Mouse (Mus musculus) erythroblast, embryonic 14.5 days (primary cell): ENCODE results near the gene Gm11492. TPM values are rescaled to one million over a fixed set of nuclear protein-coding genes. Genes with fewer than 3 reads are reported as not detected.

Experiments used
- H3K27me3 ChIP-seq: 2 replicates; pipeline ENCODE4 v1.6.1; 2012; ENCODE audit warnings: inconsistent platforms; ENCODE audit not compliant: control insufficient read depth
- H3K36me3 ChIP-seq: 2 replicates; pipeline ENCODE4 v1.6.1; 2012; ENCODE audit warnings: mild to moderate bottlenecking, inconsistent platforms; ENCODE audit not compliant: control insufficient read depth
- H3K4me1 ChIP-seq: 2 replicates; pipeline ENCODE4 v1.6.1; 2012; ENCODE audit warnings: inconsistent platforms; ENCODE audit not compliant: control insufficient read depth
- H3K4me3 ChIP-seq: replicated peaks from 2 replicates; pipeline ENCODE3; 2012; ENCODE audit warnings: moderate library complexity, mild to moderate bottlenecking, inconsistent platforms
- H3K9me3 ChIP-seq: 2 replicates; pipeline ENCODE4 v1.6.1; 2012; ENCODE audit warnings: low read length, inconsistent platforms, mixed read lengths; ENCODE audit not compliant: control insufficient read depth
- GATA1 ChIP-seq: IDR thresholded peaks from 2 replicates; pipeline ENCODE4 v1.6.1; 2012; ENCODE audit warnings: low read length, inconsistent platforms, mixed read lengths
- TAL1 ChIP-seq: IDR thresholded peaks from 3 replicates; pipeline ENCODE4 v1.6.1; 2012; ENCODE audit warnings: low read length, inconsistent platforms, mixed read lengths
- polyA plus RNA-seq: library from polyadenylated mRNA; stranded (reverse); fragments of >175 nt; gene quantifications from 2 replicates; pipeline ENCODE4 v1.2.3, GENCODE M21; 2012

Gm11492 gene
- polyA plus RNA-seq, 1 experiment: not detected

DNA sequence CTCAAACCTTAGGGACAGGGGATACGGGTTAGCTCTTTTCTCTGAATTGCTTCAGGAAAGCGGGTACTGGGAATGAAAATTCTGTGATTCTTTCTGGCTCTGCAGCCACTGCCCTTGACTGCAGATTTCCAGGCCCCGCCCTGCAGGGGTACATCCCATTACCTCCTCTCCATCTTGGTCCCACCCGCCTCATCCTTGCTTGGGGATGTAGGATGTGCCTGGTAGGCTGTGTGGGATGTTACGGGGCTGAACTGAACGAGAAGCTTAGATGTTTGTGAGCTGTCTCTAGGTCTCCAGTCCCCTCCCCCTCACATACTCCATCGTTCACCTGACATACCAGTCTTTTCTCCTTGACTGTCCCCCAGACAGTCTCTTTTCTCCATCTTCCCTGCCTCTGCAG lies 29.5 kb downstream of the Gm11492 start:
- Histone ChIP-seq H3K4me1 (peaks cover 46% of the 10 kb centered on the region), H3K36me3 (peaks cover 70% of the 10 kb centered on the region), H3K9me3 (no peaks in the 10 kb centered on the region)

DNA sequence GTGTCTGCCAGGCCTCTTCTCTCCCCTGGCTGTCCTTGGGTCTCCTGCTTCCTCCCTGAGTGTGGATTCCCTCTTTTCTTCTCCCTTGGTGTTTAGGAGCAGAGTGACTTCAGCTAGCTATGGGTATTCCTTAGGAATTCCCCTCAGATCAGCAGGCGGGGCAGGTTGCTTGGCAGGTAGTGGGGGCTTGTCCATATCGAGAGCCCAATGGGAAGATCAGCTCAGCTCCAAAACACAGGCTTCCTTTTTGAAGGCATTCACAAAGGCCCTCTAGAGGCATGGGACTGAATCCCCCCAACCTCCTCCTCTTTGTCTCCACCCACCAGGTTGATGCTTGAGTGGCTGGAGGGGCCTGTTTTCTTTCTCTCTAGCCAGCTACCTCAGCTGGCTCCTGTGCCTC lies 30.0 kb downstream of the Gm11492 start:
- peaks cover 45% of the 10 kb centered on the region for H3K4me1 ChIP-seq
- peaks cover 75% of the 10 kb centered on the region for H3K36me3 ChIP-seq
- no peaks in the 10 kb centered on the region for H3K9me3 ChIP-seq
- TF ChIP-seq GATA1 (no peak), TAL1 (no peak)
- no peak overlapping the region for H3K4me3 ChIP-seq
- H3K27me3 ChIP-seq: no peaks in the 10 kb centered on the region

More for the DNA sequence above, 29.5 kb downstream of the Gm11492 start:
- no peak for TF ChIP-seq GATA1
- no peak for TF ChIP-seq TAL1
- no peaks in the 10 kb centered on the region for H3K27me3 ChIP-seq
- H3K4me3 ChIP-seq: peak overlapping the region; percentile 70

DNA sequence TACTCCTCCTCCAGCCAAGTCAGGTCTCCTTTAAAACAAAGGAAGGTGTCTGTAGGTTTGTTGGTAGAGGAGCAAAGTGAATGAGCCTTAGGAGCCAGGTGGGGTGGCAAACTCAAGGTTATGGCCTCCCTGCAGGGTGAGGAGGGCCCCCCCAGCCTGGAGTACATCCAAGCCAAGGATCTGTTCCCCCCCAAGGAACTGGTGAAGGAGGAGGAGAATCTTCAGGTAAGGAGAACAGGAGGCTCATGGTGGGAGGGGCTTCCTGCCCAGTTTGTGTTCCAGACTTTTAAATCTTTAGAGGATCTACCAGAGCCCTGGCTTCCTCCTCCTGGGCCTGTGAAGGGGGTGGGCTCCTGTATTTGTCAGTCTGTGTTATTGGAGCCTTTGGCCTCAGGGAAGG lies 30.6 kb downstream of the Gm11492 start:
- TF ChIP-seq GATA1 (no peak), TAL1 (no peak)
- Histone ChIP-seq H3K4me1 (peaks cover 45% of the 10 kb centered on the region), H3K27me3 (no peaks in the 10 kb centered on the region), H3K36me3 (peaks cover 81% of the 10 kb centered on the region), H3K4me3 (no peak overlapping the region), H3K9me3 (no peaks in the 10 kb centered on the region)

DNA sequence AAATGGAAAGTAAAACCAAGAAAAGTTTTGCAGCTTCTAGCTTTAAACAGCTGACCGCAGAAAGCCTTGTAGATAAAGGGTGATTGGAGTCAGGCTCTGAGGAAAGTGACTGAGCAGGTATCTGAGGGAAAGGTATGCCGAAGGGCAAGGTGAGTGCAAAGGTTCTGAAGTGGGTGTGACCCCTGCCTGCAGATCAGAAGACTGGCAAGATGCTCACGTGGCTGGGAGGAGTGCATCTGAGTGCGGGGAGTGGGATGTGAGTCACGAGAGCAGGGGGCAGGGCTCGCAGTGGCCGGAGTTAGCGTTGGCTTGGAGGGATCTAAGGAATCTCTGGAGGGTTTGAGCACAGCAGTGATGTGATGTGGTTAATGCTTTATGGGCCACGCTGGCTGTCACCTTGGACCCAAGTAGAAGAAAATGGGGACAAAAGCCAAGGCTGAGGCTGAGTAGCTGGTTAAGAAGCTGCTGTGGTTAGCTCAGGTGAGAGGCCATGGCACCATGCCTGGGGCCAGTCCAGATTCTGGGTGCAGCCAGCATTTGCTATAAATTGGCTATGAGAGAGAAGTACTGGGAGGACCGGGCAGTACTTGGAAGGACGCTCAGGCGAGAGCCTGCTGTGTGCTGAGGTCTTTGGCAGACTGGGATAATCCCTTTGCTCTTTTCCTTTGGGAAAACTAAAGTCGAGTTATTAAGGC lies 33.1 kb downstream of the Gm11492 start:
- peaks cover 22% of the 10 kb centered on the region for H3K4me1 ChIP-seq
- H3K27me3 ChIP-seq: no peaks in the 10 kb centered on the region
- peaks cover 92% of the 10 kb centered on the region for H3K36me3 ChIP-seq
- no peak overlapping the region for H3K4me3 ChIP-seq
- TF ChIP-seq GATA1 (no peak), TAL1 (no peak)
- no peaks in the 10 kb centered on the region for H3K9me3 ChIP-seq

DNA sequence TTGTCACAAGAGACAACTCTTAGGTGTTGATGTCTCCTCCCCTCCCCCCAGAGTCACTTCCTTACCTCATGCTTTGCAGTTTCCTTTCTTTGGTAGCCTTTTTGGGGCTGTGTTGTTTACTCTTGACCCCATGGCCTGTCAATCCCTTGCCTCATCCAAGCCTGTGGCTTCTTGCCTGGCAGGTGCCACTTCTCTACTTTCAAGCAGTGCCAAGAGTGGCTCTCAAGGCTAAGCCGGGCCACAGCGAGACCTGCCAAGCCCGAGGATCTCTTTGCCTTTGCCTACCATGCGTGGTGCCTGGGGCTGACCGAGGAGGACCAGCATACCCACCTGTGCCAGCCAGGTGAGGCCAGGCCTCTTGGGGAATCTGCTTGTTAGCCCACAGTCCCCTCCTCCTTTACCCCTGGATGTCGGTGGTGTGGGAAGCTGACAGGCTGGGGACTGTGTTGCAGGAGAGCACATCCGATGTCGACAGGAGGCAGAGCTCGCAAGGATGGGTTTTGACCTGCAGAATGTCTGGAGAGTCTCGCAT lies 33.9 kb downstream of the Gm11492 start:
- TF ChIP-seq TAL1 (no peak), GATA1 (no peak)
- Histone ChIP-seq H3K27me3 (no peaks in the 10 kb centered on the region), H3K9me3 (no peaks in the 10 kb centered on the region), H3K36me3 (peaks cover 94% of the 10 kb centered on the region), H3K4me3 (no peak overlapping the region), H3K4me1 (peaks cover 14% of the 10 kb centered on the region)

DNA sequence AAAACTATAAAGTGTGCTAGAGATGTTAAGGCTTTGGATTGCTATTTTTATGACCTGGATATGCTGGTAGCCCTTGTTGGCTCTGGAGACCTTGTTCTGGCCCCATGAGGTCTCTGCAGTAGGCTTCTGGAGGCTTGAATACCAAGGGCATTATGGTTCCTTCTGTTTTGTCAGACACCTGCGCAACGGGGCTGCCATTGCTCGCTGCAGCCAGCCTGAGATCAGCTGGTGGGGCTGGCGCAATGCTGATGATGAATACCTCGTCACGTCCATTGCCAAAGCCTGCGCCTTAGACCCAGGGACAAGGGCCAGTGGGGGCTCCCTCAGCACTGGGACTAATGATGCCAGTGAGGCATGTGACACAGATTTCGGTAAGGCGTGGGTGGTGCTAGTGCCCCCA lies 35.8 kb downstream of the Gm11492 start:
- no peaks in the 10 kb centered on the region for H3K27me3 ChIP-seq
- H3K4me3 ChIP-seq: no peak overlapping the region
- peaks cover 100% of the 10 kb centered on the region for H3K36me3 ChIP-seq
- H3K9me3 ChIP-seq: no peaks in the 10 kb centered on the region
- TF ChIP-seq GATA1 (no peak), TAL1 (no peak)
- no peaks in the 10 kb centered on the region; the same call in 1 of the 2 replicates for H3K4me1 ChIP-seq

DNA sequence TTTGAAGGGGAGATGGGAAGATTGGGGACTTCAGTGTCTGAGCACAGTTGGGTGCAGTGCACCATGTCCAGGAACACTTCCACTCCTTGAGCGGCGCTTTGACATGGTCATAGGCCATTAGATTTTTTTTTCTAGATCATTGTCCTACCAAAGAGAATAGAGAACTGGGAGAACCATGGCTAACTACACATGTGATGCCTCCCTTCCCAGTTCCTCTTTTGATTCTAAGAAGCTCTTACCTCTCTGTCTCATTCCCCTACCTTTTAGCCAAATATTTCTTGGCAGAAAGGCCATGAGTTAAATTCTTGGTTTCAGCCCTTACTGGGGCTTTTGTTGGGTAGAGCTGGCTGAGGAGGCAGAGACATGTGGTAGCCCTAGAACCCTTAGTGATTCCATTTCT lies 37.1 kb downstream of the Gm11492 start:
- Histone ChIP-seq H3K27me3 (no peaks in the 10 kb centered on the region), H3K36me3 (peaks cover 100% of the 10 kb centered on the region), H3K4me3 (no peak overlapping the region), H3K9me3 (no peaks in the 10 kb centered on the region), H3K4me1 (no peaks in the 10 kb centered on the region; the same call in 1 of the 2 replicates)
- TF ChIP-seq GATA1 (no peak), TAL1 (no peak)

DNA sequence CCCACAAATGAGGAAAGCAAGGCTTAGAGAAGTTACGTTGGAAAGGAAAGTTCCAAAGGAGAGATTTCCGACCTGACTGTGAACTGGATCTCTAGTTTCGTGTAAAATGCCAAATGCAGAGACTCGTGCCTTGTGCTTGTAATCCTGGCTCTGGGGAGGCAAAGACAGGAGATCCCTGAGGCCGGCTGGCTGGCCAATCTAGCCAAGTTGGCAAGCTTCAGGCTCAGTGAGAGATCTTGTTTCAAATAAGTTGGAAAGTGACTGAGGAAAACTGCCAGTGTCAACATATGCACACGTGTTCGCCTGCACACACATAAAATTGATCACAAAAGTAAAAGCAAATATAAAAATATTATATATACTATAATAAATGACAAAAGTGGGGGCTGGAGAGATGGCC lies 42.8 kb downstream of the Gm11492 start:
- no peak for TF ChIP-seq TAL1
- TF ChIP-seq GATA1: no peak
- H3K4me1 ChIP-seq: no peaks in the 10 kb centered on the region; the same call in 1 of the 2 replicates
- H3K36me3 ChIP-seq: peaks cover 98% of the 10 kb centered on the region
- H3K4me3 ChIP-seq: no peak overlapping the region
- H3K27me3 ChIP-seq: no peaks in the 10 kb centered on the region
- no peaks in the 10 kb centered on the region for H3K9me3 ChIP-seq

DNA sequence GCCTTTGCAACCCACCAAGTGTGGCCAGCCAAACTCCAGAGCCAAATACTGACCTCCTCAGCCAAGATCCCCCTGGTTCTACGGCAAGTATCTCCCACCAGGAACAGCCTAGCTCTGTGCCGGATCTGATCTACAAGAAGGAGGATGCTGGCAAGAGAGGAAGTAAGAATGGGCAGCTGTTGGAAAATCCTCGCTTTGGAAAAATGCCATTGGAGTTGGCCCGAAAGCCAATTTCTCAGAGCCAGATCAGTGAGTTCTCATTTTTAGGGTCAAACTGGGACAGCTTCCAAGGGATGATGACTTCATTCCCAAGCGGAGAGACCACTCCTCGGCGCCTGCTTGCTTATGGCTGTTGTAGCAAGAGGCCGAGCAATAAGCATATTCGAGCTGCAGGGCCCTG lies 45.1 kb downstream of the Gm11492 start:
- TF ChIP-seq GATA1 (no peak), TAL1 (no peak)
- H3K27me3 ChIP-seq: no peaks in the 10 kb centered on the region
- H3K36me3 ChIP-seq: peaks cover 98% of the 10 kb centered on the region
- no peak overlapping the region for H3K4me3 ChIP-seq
- H3K9me3 ChIP-seq: peaks cover under 1% of the 10 kb centered on the region; the same call in 1 of the 2 replicates
- H3K4me1 ChIP-seq: no peaks in the 10 kb centered on the region; the same call in 1 of the 2 replicates
